Mouse (Mus musculus) left cerebral cortex, adult 2 months (tissue): Measurements from ENCODE around the gene Tomm34. TPM values are rescaled to one million over a fixed set of nuclear protein-coding genes. Genes with fewer than 3 reads are reported as not detected.

Experiments used
- DNase-seq, 2 experiments: peaks; one replicate each; pipeline ENCODE4 v3.0.0; 2021 to 2022; ENCODE audit warnings: low spot score in 2 of 2, mixed read lengths in 1 of 2; ENCODE audit errors: extremely low spot score in 1 of 2
- H3K27ac ChIP-seq: fragments of 200-600 bp; 2 replicates; pipeline ENCODE4 v1.8.1; 2022
- H3K4me3 ChIP-seq: fragments of 200-600 bp; 2 replicates; pipeline ENCODE4 v1.8.1; 2022
- CTCF ChIP-seq: fragments of 200-600 bp; IDR thresholded peaks from 2 replicates; pipeline ENCODE4 v1.8.1; 2022; ENCODE audit warnings: antibody characterized with exemption, mild to moderate bottlenecking, moderate library complexity
- intact Hi-C: fragments of 180-260 bp; cut with DNase I; formaldehyde crosslinking; loops from one replicate; pipeline ENCODE4 v1.15.1; 2025
- long read RNA-seq, 2 experiments: library from polyadenylated mRNA; stranded (forward); transcript quantifications; one replicate each; pipeline ENCODE4 v2.0.0; 2021; ENCODE audit warnings: borderline mapping rate in 2 of 2
- total RNA-seq, 2 experiments: library from RNA; stranded (reverse); gene quantifications; 2 replicates each; pipeline ENCODE4 v1.2.3; 2021

Gene Tomm34
- total RNA-seq = 10 to 100 TPM; 79.2 to 83.9 TPM
- long read RNA-seq, experiment 1, transcript Tomm34-201 (7 exons, 2,302 nt) = minor isoform, 28 of 80 reads
- long read RNA-seq, experiment 1, transcript Tomm34-202 (7 exons, 1,923 nt) = major isoform, 47 of 80 reads
- long read RNA-seq, experiment 1, partial matches to known transcripts = 0 of 80 reads
- long read RNA-seq, experiment 1, other reads (novel, unspliced or antisense) = 5 of 80 reads
- long read RNA-seq, experiment 2, transcript Tomm34-201 (7 exons, 2,302 nt) = minor isoform, 18 of 67 reads
- long read RNA-seq, experiment 2, transcript Tomm34-202 (7 exons, 1,923 nt) = major isoform, 45 of 67 reads
- long read RNA-seq, experiment 2, partial matches to known transcripts = 2 of 67 reads
- long read RNA-seq, experiment 2, other reads (novel, unspliced or antisense) = 2 of 67 reads

DNA sequence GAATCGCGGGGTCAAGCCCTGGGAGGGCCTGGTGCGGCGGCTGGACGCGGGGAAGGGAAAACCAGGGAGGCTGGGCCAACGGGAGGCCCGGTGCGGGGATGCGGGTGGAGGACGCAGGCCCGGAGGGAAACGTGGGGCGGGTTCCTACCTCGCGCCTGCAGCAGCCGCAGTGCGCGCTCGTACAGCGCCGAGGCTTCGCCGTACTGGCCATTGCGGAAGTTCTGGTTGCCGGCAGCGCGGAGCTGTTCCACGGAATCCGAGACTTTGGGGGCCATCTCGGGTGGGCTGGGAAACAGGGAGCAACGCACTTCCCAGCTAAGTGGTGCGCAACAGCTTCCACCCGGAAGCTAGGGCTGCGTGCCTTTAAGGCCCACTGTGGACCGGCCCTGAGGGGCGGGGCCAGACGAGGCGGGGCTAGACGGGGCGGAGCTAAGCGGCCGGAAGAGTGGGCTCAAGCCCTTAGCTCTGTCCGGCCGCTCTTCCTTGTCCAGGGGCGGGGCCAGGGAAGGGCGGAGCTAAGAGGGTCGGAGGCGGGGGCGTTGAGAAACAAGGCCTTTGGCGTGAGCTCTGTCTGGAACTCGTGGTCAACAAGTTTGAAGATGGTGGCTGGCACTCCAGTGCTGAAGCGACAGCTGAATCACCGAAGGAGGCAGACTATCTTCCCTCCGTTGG, at the start of gene Tomm34:
Gene Tomm34 (minus strand): TSS at position 405 of the 672 bp plus-strand sequence.
- peak; percentile 89 to 90 for DNase-seq

GRCm38 (mm10) chr2:164119503-164119902, 48.5 kb upstream of the Tomm34 start:
- intact Hi-C loops = no loop called here
- no peak for TF ChIP-seq CTCF
- Histone ChIP-seq H3K27ac (peak overlapping the region; percentile 61), H3K4me3 (no peak overlapping the region)
- no peak for DNase-seq

More for the DNA sequence above, at the start of gene Tomm34:
- no peak for TF ChIP-seq CTCF
- intact Hi-C loops = no loop called here
- peak within 1 kb of the TSS; percentile 82 for H3K4me3 ChIP-seq
- peak within 1 kb of the TSS; percentile 88 for H3K27ac ChIP-seq

- intact Hi-C loops = no loop called here
- TF ChIP-seq CTCF = no peak
- DNase-seq = no peak
- Histone ChIP-seq H3K4me3 (no peak overlapping the region), H3K27ac (no peak overlapping the region)
Observed at GRCm38 (mm10) chr2:164115531-164115930, 44.6 kb upstream of the Tomm34 start.

DNA sequence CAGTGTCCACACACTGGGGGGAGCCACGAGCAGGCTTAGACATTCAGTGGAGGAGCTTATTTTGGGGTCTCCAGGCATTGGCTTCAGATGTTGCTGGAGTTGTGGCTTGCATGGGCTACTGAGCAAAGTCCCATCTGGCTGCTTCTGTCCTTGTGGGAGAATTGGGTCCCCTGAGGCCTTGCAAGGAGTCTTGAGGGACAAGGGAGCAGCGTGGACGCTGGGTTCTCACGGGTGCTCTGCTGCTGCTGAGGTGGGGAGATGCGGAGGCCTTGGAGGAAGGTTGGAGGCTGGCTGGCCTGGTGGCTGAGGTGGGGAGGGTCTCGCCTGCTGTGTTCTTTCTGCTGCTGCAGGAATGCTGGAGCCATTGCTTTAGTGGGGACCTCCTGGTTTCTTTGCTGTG, 43.1 kb upstream of the Tomm34 start:
- no peak for TF ChIP-seq CTCF

DNA sequence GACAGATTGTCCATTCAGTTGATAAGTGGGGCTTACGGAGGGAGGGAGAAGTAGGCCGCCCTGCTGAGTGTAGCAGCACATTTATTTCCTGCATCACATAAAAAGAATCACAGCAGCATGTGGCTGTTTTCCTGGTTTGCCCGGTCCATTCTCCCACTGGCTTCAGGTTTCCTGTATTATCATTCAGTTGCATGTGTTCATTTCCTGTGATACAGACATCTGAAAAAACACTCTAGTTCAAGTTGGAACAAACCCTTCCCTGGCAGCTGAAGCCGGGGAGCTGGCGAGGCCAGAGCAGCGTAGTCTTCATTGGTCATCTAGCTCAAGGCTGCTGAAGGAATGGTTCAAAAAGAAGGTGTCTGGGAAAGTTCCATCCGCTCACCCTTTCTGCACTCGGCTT, 40.6 kb upstream of the Tomm34 start:
- intact Hi-C loops = no loop called here

More for the DNA sequence above, 43.1 kb upstream of the Tomm34 start:
- intact Hi-C loops = no loop called here
- DNase-seq = no peak
- no peak overlapping the region for H3K27ac ChIP-seq
- H3K4me3 ChIP-seq = no peak overlapping the region

GRCm38 (mm10) chr2:164108501-164108900, 37.5 kb upstream of the Tomm34 start:
- intact Hi-C loops = no loop called here
- Histone ChIP-seq H3K27ac (no peak overlapping the region), H3K4me3 (no peak overlapping the region)
- TF ChIP-seq CTCF = no peak
- DNase-seq = no peak

More for the DNA sequence above, 40.6 kb upstream of the Tomm34 start:
- no peak for TF ChIP-seq CTCF
- H3K27ac ChIP-seq = peak overlapping the region; percentile 37
- H3K4me3 ChIP-seq = no peak overlapping the region
- DNase-seq = no peak

GRCm38 (mm10) chr2:164107125-164107874, 36.3 kb upstream of the Tomm34 start:
- Histone ChIP-seq H3K27ac (no peak overlapping the region), H3K4me3 (no peak overlapping the region)
- no peak for DNase-seq
- TF ChIP-seq CTCF = no peak
- intact Hi-C loops = no loop called here

GRCm38 (mm10) chr2:164106287-164107035, 35.5 kb upstream of the Tomm34 start:
- Histone ChIP-seq H3K27ac (no peak overlapping the region), H3K4me3 (no peak overlapping the region)
- DNase-seq = no peak
- intact Hi-C loops = no loop called here
- no peak for TF ChIP-seq CTCF

DNA sequence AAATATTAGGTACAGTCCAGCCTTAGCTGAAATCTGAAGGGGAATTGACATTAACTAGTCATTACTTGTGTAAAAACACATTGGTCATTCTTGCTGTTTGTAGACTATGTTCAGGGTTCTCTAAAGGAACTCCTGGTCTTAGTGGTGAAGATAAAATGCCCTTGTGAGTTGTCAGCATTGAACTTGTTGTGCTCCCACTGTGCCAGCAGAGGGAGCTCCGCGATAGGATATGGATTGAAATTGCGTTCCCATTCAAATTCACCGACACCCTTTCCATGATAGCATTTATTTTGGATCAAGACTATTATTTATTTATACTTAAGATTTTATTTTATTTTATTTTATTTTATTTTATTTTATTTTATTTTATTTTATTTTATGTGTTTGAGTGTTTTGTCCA, 32.5 kb upstream of the Tomm34 start:
- TF ChIP-seq CTCF = peak; percentile 95
- H3K4me3 ChIP-seq = no peak overlapping the region
- no peak overlapping the region for H3K27ac ChIP-seq
- peak; percentile 56 to 74 for DNase-seq
- intact Hi-C loops = loop anchor here (1.0 to 5.0 kb wide), 2 partner anchors 284 to 304 kb away; partner anchors contain the start of gene Slpi

- no peak for DNase-seq
- Histone ChIP-seq H3K4me3 (no peak overlapping the region), H3K27ac (no peak overlapping the region)
- intact Hi-C loops = loop anchor here (5.0 kb wide), 1 partner anchor 285 kb away; the partner anchor contains the start of gene Slpi
- no peak for TF ChIP-seq CTCF
Observed at GRCm38 (mm10) chr2:164102366-164102765, 31.4 kb upstream of the Tomm34 start.

DNA sequence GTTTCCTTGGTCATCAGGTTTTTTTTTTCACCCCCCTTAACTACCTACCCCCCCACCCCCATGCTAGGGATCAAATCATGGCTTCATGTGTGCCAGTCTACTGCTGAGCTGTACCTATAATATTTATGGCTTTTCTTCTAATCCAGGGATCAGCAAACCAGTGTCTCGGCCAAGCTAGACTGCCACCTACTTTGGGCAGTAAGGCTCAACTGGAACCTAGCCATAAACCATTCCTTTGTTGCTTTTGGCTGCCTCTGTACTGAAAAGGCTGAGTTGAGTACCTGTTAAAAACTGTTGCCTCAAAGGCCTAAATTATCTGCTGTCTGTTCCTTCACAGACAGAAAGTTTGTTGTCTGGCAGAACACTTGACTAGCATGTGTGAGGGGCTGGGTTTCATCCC, 31.0 kb upstream of the Tomm34 start:
- TF ChIP-seq CTCF = no peak
- no peak for DNase-seq
- intact Hi-C loops = loop anchor here (5.0 kb wide), 1 partner anchor 285 kb away; the partner anchor contains the start of gene Slpi
- no peak overlapping the region for H3K4me3 ChIP-seq
- H3K27ac ChIP-seq = no peak overlapping the region
